23 mouse cellular contexts compared by ENCODE assay signal in the genomic region with DNA sequence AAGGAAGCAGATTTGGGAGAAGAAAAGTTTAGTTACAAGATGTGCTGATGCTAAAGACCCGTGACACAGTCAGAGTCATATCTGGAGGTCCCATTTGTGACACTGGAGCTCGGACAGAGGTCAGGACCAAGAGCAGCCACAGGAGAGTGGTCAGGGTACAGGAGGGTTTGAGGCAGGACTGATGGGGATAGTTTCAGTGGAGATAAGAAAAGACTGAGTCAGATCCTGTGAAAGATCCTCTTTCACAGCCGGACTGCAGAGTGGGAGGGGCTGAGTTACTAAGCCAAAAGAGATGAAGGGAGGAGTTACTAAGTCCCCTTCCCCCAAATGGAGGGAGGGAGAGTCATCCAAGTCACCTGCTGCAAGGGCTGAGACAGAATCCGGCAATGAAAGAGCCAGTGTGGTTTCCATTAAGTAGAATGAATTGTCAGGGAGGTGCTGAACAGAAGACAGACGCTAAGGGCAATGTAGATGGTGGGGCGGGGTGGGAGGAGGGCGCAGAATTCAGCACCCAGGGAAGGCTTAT. TPM values are rescaled to one million over a fixed set of nuclear protein-coding genes. Genes with fewer than 3 reads are reported as not detected.
DNase-seq lines count a peak whose midpoint lies in the region; ATAC-seq and TF ChIP-seq lines count a peak whose summit lies in the region.
"Had no signal": no experiment of that assay in that cellular context is flagged by ENCODE, and none has a peak within 500 bp of the region (broad histone marks: within the 10 kb centered on the region; RNA-seq: fewer than 3 reads in every experiment).

No protein-coding gene starts in this region.

- WGBS in liver, embryonic 12.5 days (ENCODE audit: insufficient replicate concordance) = 28% methylated on average over 7 of the region's 7 CpGs
- WGBS in liver, embryonic 11.5 days = 32% methylated on average over 7 of the region's 7 CpGs
- WGBS in kidney, adult 2 months = 46% methylated on average over 7 of the region's 7 CpGs

- H3K9ac ChIP-seq in liver, embryonic 12.5 days = no peak overlapping the region
- H3K9ac ChIP-seq in liver, embryonic 11.5 days (ENCODE audit: low read depth, low read length) = no peak overlapping the region
- H3K9ac ChIP-seq: embryonic facial prominence, embryonic 12.5 days; forebrain, embryonic 12.5 days; heart, embryonic 15.5 days; hindbrain, embryonic 15.5 days; midbrain, embryonic 15.5 days had no signal

- no peak for TF ChIP-seq CTCF in E14TG2a.4 (conservative IDR thresholded peaks at IDR 0.05; ENCODE audit: low read length)
- TF ChIP-seq CTCF in G1E (IDR thresholded peaks at IDR 0.05; ENCODE audit: low read depth, low read length) = no peak
- TF ChIP-seq CTCF in kidney, adult 2 months (conservative IDR thresholded peaks at IDR 0.05; ENCODE audit: insufficient read depth, insufficient read length, low read depth, low read length) = no peak

- H3K4me2 ChIP-seq in liver, embryonic 12.5 days = peak overlapping the region; percentile 19; the same call in 1 of the 2 replicates
- H3K4me2 ChIP-seq in liver, embryonic 11.5 days = no peak overlapping the region
- H3K4me2 ChIP-seq: embryonic facial prominence, embryonic 12.5 days; forebrain, embryonic 12.5 days; heart, embryonic 15.5 days; hindbrain, embryonic 15.5 days; midbrain, embryonic 15.5 days had no signal

- no peak for ATAC-seq in liver, embryonic 12.5 days
- ATAC-seq in liver, embryonic 11.5 days (replicated peaks; ENCODE audit: low FRiP score) = no peak
- ATAC-seq in G1E (ENCODE audit: extremely low read depth, insufficient number of reproducible peaks, low FRiP score, poor library complexity, severe bottlenecking) = peak; percentile 48
- ATAC-seq: midbrain, embryonic 15.5 days had no signal

- peaks cover 43% of the 10 kb centered on the region for H3K4me1 ChIP-seq in liver, embryonic 12.5 days
- H3K4me1 ChIP-seq in liver, embryonic 11.5 days (replicated peaks; ENCODE audit: control insufficient read depth, insufficient read depth, low read length) = peaks cover 8% of the 10 kb centered on the region
- peaks cover 34% of the 10 kb centered on the region for H3K4me1 ChIP-seq in E14TG2a.4 (replicated peaks; ENCODE audit: low read depth, low read length)
- peaks cover 58% of the 10 kb centered on the region for H3K4me1 ChIP-seq in G1E (ENCODE audit: insufficient read depth, low read depth, low read length)
- no peaks in the 10 kb centered on the region for H3K4me1 ChIP-seq in kidney, adult 2 months (ENCODE audit: control insufficient read depth, insufficient read depth, low read length)

- no peaks in the 10 kb centered on the region for H3K9me3 ChIP-seq in liver, embryonic 12.5 days (replicated peaks)
- no peaks in the 10 kb centered on the region for H3K9me3 ChIP-seq in liver, embryonic 11.5 days (ENCODE audit: control insufficient read depth, low read length)
- H3K9me3 ChIP-seq in E14TG2a.4 (ENCODE audit: low read length) (no peaks in the 10 kb centered on the region), G1E (replicated peaks) (no peaks in the 10 kb centered on the region)
- H3K9me3 ChIP-seq: embryonic facial prominence, embryonic 12.5 days; forebrain, embryonic 12.5 days; heart, embryonic 15.5 days; hindbrain, embryonic 15.5 days; midbrain, embryonic 15.5 days had no signal

- no peak overlapping the region for H3K27ac ChIP-seq in liver, embryonic 12.5 days
- no peak overlapping the region for H3K27ac ChIP-seq in liver, embryonic 11.5 days (ENCODE audit: low read depth, low read length)
- no peak overlapping the region for H3K27ac ChIP-seq in kidney, adult 2 months (ENCODE audit: insufficient read depth, low read depth, low read length)
- H3K27ac ChIP-seq: embryonic facial prominence, embryonic 12.5 days; forebrain, embryonic 12.5 days; heart, embryonic 15.5 days; hindbrain, embryonic 15.5 days; midbrain, embryonic 15.5 days had no signal

- no peak overlapping the region for H3K4me3 ChIP-seq in liver, embryonic 12.5 days
- no peak overlapping the region for H3K4me3 ChIP-seq in liver, embryonic 11.5 days (ENCODE audit: low read depth, low read length)
- H3K4me3 ChIP-seq in E14TG2a.4 (replicated peaks; ENCODE audit: low read length) = 0 out of 2 replicates have a peak overlapping the region, but pooled peaks have one; percentile 10
- H3K4me3 ChIP-seq in G1E (ENCODE audit: low read depth, low read length) = peak overlapping the region; percentile 46; the same call in 1 of the 2 replicates
- no peak overlapping the region for H3K4me3 ChIP-seq in kidney, adult 2 months (ENCODE audit: insufficient read depth, low read depth, low read length)
- H3K4me3 ChIP-seq: embryonic facial prominence, embryonic 12.5 days; erythroblast, embryonic 14.5 days; forebrain, embryonic 12.5 days; heart, embryonic 15.5 days; hindbrain, embryonic 15.5 days; midbrain, embryonic 15.5 days had no signal

- no peak for DNase-seq in liver, embryonic 11.5 days (ENCODE audit: low spot score)
- DNase-seq in G1E (ENCODE audit: low spot score) = no peak
- DNase-seq in embryo, embryonic 10.5 days (ENCODE audit: low spot score) = peak; percentile 35
- no peak for DNase-seq in left cerebral cortex, postnatal 10 days (ENCODE audit: extremely low spot score in 1 of 2, low spot score in 2 of 2)
- no peak for DNase-seq in spleen, postnatal 36 days (ENCODE audit: low spot score in 2 of 2)
- no peak for DNase-seq in kidney, adult 2 months
- DNase-seq: adrenal gland, postnatal 25 days; cerebellum, adult 11 months; cerebellum, postnatal 25 days; heart, postnatal 36 days; kidney, adult 8-10 months; kidney, postnatal 10 days; lung, adult 2 months; lung, postnatal 14 days; right cerebral cortex, postnatal 14 days had no signal

- intact Hi-C loops in left cerebral cortex, postnatal 10 days (cut with DNase I) = no loop called here

- TF ChIP-seq POLR2A in kidney, adult 2 months (IDR thresholded peaks at IDR 0.05; ENCODE audit: low read depth, low read length) = no peak

- H3K36me3 ChIP-seq in liver, embryonic 12.5 days = no peaks in the 10 kb centered on the region
- H3K36me3 ChIP-seq in liver, embryonic 11.5 days (ENCODE audit: control insufficient read depth, insufficient read depth, low read length) = no peaks in the 10 kb centered on the region
- H3K36me3 ChIP-seq in E14TG2a.4 (ENCODE audit: insufficient read depth, low read length) (no peaks in the 10 kb centered on the region), G1E (replicated peaks) (no peaks in the 10 kb centered on the region)
- no peaks in the 10 kb centered on the region for H3K36me3 ChIP-seq in kidney, adult 2 months (ENCODE audit: control insufficient read depth, insufficient read depth, low read length)
- H3K36me3 ChIP-seq: embryonic facial prominence, embryonic 12.5 days; forebrain, embryonic 12.5 days; heart, embryonic 15.5 days; hindbrain, embryonic 15.5 days; midbrain, embryonic 15.5 days had no signal

- H3K27me3 ChIP-seq in liver, embryonic 12.5 days (replicated peaks) = peaks cover 28% of the 10 kb centered on the region; the same call in 1 of the 2 replicates
- H3K27me3 ChIP-seq in liver, embryonic 11.5 days (replicated peaks; ENCODE audit: control insufficient read depth, insufficient read depth, low read length) = peaks cover 2% of the 10 kb centered on the region; the same call in 1 of the 2 replicates
- H3K27me3 ChIP-seq in E14TG2a.4 (ENCODE audit: insufficient read depth, low read length) (peaks cover 83% of the 10 kb centered on the region), G1E (ENCODE audit: insufficient read depth, low read length) (no peaks in the 10 kb centered on the region)
- peaks cover under 1% of the 10 kb centered on the region; the same call in 1 of the 2 replicates for H3K27me3 ChIP-seq in kidney, adult 2 months (replicated peaks; ENCODE audit: control insufficient read depth, insufficient read depth, low read length)
- H3K27me3 ChIP-seq: hindbrain, embryonic 15.5 days; midbrain, embryonic 15.5 days had no signal

RNA-seq across cellular contexts. Expression of a gene that starts 4.4 kb away (rescaled TPM):
- polyA plus RNA-seq in liver, embryonic 12.5 days (2016; fragmentation: Nextera tagmentation; extraction: Ambion mirVana) = 23.0 and 24.5 TPM in 2 replicates
- polyA plus RNA-seq in liver, embryonic 11.5 days (2014; fragmentation: Nextera tagmentation; extraction: Ambion mirVana) = 27.8 and 29.1 TPM in 2 replicates
- total RNA-seq in G1E (2014; fragmentation: Nextera tagmentation) (45.3 and 59.2 TPM in 2 replicates), G1E (2017) (42.3 and 46.1 TPM in 2 replicates)
- polyA plus RNA-seq in G1E (2012) = 49.7 and 61.2 TPM in 2 replicates
- total RNA-seq in left cerebral cortex, postnatal 10 days (2021) = 10 to 100 TPM; 13.3 to 15.7 TPM
- 137 and 149 TPM in 2 replicates for polyA plus RNA-seq in kidney, adult 2 months (2012; rRNA removed)

Comparison
In these comparisons a context has a peak if more than half of its experiments do, and no peak if none do; other contexts are left out.
1. H3K4me3 ChIP-seq: peak in E14TG2a.4 (single experiment) and G1E (single experiment); none in liver, embryonic 12.5 days (single experiment), liver, embryonic 11.5 days (single experiment) and kidney, adult 2 months (single experiment).